ENCODE assay signal across 20 mouse cellular contexts in the genomic region with DNA sequence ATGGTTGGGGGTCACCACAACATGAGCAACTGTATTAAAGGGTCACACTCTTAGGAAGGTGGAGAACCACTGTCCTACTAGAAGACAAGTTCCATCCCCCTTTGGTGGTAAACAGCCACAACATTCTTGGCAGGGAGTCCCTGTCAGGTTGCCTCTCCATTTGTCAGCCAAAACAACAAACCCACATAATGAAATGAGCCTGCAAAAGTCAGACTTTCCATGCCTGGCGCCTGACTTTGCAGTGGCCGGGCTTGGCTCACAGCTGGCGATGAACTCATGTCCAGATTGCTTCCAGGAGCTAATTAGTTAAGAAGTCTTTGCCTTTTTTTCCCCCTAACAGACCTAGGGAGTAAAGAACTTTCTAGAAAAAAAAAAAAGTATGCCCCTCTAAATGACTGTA.
DNase-seq lines count a peak whose midpoint lies in the region; ATAC-seq and TF ChIP-seq lines count a peak whose summit lies in the region.
"Had no signal": no experiment of that assay in that cellular context is flagged by ENCODE, and none has a peak within 500 bp of the region (broad histone marks: within the 10 kb centered on the region; RNA-seq: fewer than 3 reads in every experiment).

No protein-coding gene starts in this region.

- ATAC-seq in embryonic facial prominence, embryonic 14.5 days (ENCODE audit: low read depth), result no peak
- peak; percentile 26; the same call in 1 of the 2 replicates for ATAC-seq in limb, embryonic 14.5 days (ENCODE audit: low FRiP score, low read depth)
- ATAC-seq in inflammation-experienced regulatory T-cells, adult 6 months, result no peak
- ATAC-seq: intestine, postnatal 0 days had no signal

- H3K4me1 ChIP-seq in embryonic facial prominence, embryonic 14.5 days (ENCODE audit: control insufficient read depth, insufficient read depth, low read length), result 0 out of 2 replicates have a peak, but pooled peaks cover 3% of the 10 kb centered on the region
- H3K4me1 ChIP-seq in embryonic facial prominence, embryonic 10.5 days, result peaks cover 4% of the 10 kb centered on the region; the same call in 1 of the 2 replicates
- H3K4me1 ChIP-seq in limb, embryonic 14.5 days (ENCODE audit: control insufficient read depth, insufficient read depth, low read length), result peaks cover 3% of the 10 kb centered on the region
- H3K4me1 ChIP-seq: heart, embryonic 12.5 days; midbrain, embryonic 12.5 days; neural tube, embryonic 13.5 days had no signal

- peak overlapping the region; percentile 35; the same call in 1 of the 2 replicates for H3K27ac ChIP-seq in embryonic facial prominence, embryonic 14.5 days (replicated peaks; ENCODE audit: low read depth, low read length)
- no peak overlapping the region for H3K27ac ChIP-seq in embryonic facial prominence, embryonic 10.5 days (replicated peaks)
- H3K27ac ChIP-seq in limb, embryonic 14.5 days (replicated peaks; ENCODE audit: low read depth, low read length), result no peak overlapping the region
- H3K27ac ChIP-seq: hindbrain, embryonic 14.5 days; midbrain, embryonic 12.5 days; neural tube, embryonic 13.5 days had no signal

- H3K9me3 ChIP-seq in embryonic facial prominence, embryonic 14.5 days (ENCODE audit: control insufficient read depth, low read length), result peaks cover 5% of the 10 kb centered on the region; the same call in 1 of the 2 replicates
- H3K9me3 ChIP-seq in embryonic facial prominence, embryonic 10.5 days, result no peaks in the 10 kb centered on the region; the same call in 1 of the 2 replicates
- H3K9me3 ChIP-seq in limb, embryonic 14.5 days (ENCODE audit: control insufficient read depth, low read length), result no peaks in the 10 kb centered on the region
- H3K9me3 ChIP-seq: midbrain, embryonic 12.5 days; neural tube, embryonic 13.5 days had no signal

- peak; percentile 80 for DNase-seq in embryonic facial prominence, embryonic 14.5 days (ENCODE audit: low spot score)
- no peak for DNase-seq in embryonic facial prominence, embryonic 10.5 days (ENCODE audit: low spot score)
- DNase-seq in NIH3T3 (ENCODE audit: low read depth), result peak; percentile 75
- peak; percentile 35 for DNase-seq in gastrocnemius, postnatal 10 days
- no peak for DNase-seq in limb, embryonic 14.5 days (ENCODE audit: low spot score)
- DNase-seq in urinary bladder, postnatal 14 days (ENCODE audit: low spot score), result no peak
- no peak for DNase-seq in cerebellum, postnatal 10 days
- DNase-seq: adrenal gland, postnatal 36 days; cerebellum, adult 11-12 months; cerebellum, postnatal 36 days; liver; lung, postnatal 10 days; right cerebral cortex, adult 18-20 months; thymus, adult 18-20 months had no signal

- H3K4me3 ChIP-seq in embryonic facial prominence, embryonic 14.5 days (ENCODE audit: low read depth, low read length), result no peak overlapping the region
- no peak overlapping the region for H3K4me3 ChIP-seq in embryonic facial prominence, embryonic 10.5 days
- no peak overlapping the region for H3K4me3 ChIP-seq in limb, embryonic 14.5 days (replicated peaks; ENCODE audit: low read length)
- H3K4me3 ChIP-seq: heart, embryonic 12.5 days; midbrain, embryonic 12.5 days; neural tube, embryonic 13.5 days had no signal

- H3K4me2 ChIP-seq in embryonic facial prominence, embryonic 14.5 days (ENCODE audit: low read depth, low read length), result no peak overlapping the region
- H3K4me2 ChIP-seq in limb, embryonic 14.5 days (replicated peaks; ENCODE audit: low read depth, low read length, severe bottlenecking), result no peak overlapping the region
- H3K4me2 ChIP-seq: heart, embryonic 12.5 days; hindbrain, embryonic 14.5 days; midbrain, embryonic 12.5 days; neural tube, embryonic 13.5 days had no signal

- no peak for TF ChIP-seq POLR2A in limb, embryonic 14.5 days (IDR thresholded peaks at IDR 0.05; ENCODE audit: borderline replicate concordance, extremely low read depth, insufficient read depth, insufficient read length)

- H3K9ac ChIP-seq in embryonic facial prominence, embryonic 14.5 days (ENCODE audit: low read depth, low read length), result no peak overlapping the region
- H3K9ac ChIP-seq in limb, embryonic 14.5 days (ENCODE audit: low read depth, low read length, severe bottlenecking), result no peak overlapping the region
- H3K9ac ChIP-seq: heart, embryonic 12.5 days; hindbrain, embryonic 14.5 days; midbrain, embryonic 12.5 days; neural tube, embryonic 13.5 days had no signal

- WGBS in embryonic facial prominence, embryonic 14.5 days, result 45% methylated on average over 3 of the region's 3 CpGs
- 76% methylated on average over 3 of the region's 3 CpGs for WGBS in embryonic facial prominence, embryonic 10.5 days
- 20% methylated on average over 3 of the region's 3 CpGs for WGBS in limb, embryonic 14.5 days

- no peaks in the 10 kb centered on the region for H3K27me3 ChIP-seq in embryonic facial prominence, embryonic 14.5 days (replicated peaks; ENCODE audit: control insufficient read depth, insufficient read depth, low read length)
- H3K27me3 ChIP-seq in embryonic facial prominence, embryonic 10.5 days (replicated peaks; ENCODE audit: low read depth, poor library complexity, severe bottlenecking), result no peaks in the 10 kb centered on the region
- H3K27me3 ChIP-seq in limb, embryonic 14.5 days (ENCODE audit: control insufficient read depth, insufficient read depth, low read length), result no peaks in the 10 kb centered on the region
- H3K27me3 ChIP-seq: heart, embryonic 12.5 days; midbrain, embryonic 12.5 days; neural tube, embryonic 13.5 days had no signal

- H3K36me3 ChIP-seq in embryonic facial prominence, embryonic 14.5 days (ENCODE audit: control insufficient read depth, insufficient read depth, low read length), result no peaks in the 10 kb centered on the region
- no peaks in the 10 kb centered on the region for H3K36me3 ChIP-seq in embryonic facial prominence, embryonic 10.5 days (replicated peaks)
- no peaks in the 10 kb centered on the region for H3K36me3 ChIP-seq in limb, embryonic 14.5 days (ENCODE audit: control insufficient read depth, insufficient read depth, low read length)
- H3K36me3 ChIP-seq: heart, embryonic 12.5 days; midbrain, embryonic 12.5 days; neural tube, embryonic 13.5 days had no signal

Comparison
In these comparisons a context has a peak if more than half of its experiments do, and no peak if none do; other contexts are left out.
1. DNase-seq: peak in embryonic facial prominence, embryonic 14.5 days (single experiment), NIH3T3 (single experiment) and gastrocnemius, postnatal 10 days (single experiment); none in embryonic facial prominence, embryonic 10.5 days (single experiment), limb, embryonic 14.5 days (single experiment), urinary bladder, postnatal 14 days (single experiment) and cerebellum, postnatal 10 days (0 of 2).